Mouse (Mus musculus): ENCODE results near the gene Nrf1. TPM values are rescaled to one million over a fixed set of nuclear protein-coding genes. Genes with fewer than 3 reads are reported as not detected.

Gene Nrf1
- polyA plus RNA-seq, 1 experiment from 2014 or later = 43.5 TPM

- WGBS = 92% methylated on average over 7 of the region's 7 CpGs
- no peak overlapping the region for H3K9ac ChIP-seq
- no peaks in the 10 kb centered on the region for H3K27me3 ChIP-seq
- H3K4me2 ChIP-seq = no peak overlapping the region
- H3K4me1 ChIP-seq (replicated peaks) = no peaks in the 10 kb centered on the region
- peaks cover 40% of the 10 kb centered on the region for H3K36me3 ChIP-seq
- ATAC-seq (ENCODE audit: low FRiP score) = no peak
- no peaks in the 10 kb centered on the region for H3K9me3 ChIP-seq
- no peak overlapping the region for H3K4me3 ChIP-seq
- H3K27ac ChIP-seq = no peak overlapping the region
Measured at GRCm38 (mm10) chr6:30126060-30126459, 78.3 kb downstream of the Nrf1 start.

GRCm38 (mm10) chr6:30126766-30127165, 79.0 kb downstream of the Nrf1 start:
- H3K36me3 ChIP-seq = peaks cover 33% of the 10 kb centered on the region
- H3K4me2 ChIP-seq = no peak overlapping the region
- H3K4me3 ChIP-seq = no peak overlapping the region
- no peaks in the 10 kb centered on the region for H3K27me3 ChIP-seq
- H3K27ac ChIP-seq = no peak overlapping the region
- H3K9ac ChIP-seq = no peak overlapping the region
- H3K9me3 ChIP-seq = no peaks in the 10 kb centered on the region
- no peaks in the 10 kb centered on the region for H3K4me1 ChIP-seq (replicated peaks)
- WGBS = 92% methylated on average over 9 of the region's 9 CpGs
- ATAC-seq (ENCODE audit: low FRiP score) = no peak

GRCm38 (mm10) chr6:30132399-30132798, 84.6 kb downstream of the Nrf1 start:
- no peak overlapping the region for H3K4me2 ChIP-seq
- H3K36me3 ChIP-seq = peaks cover 23% of the 10 kb centered on the region
- 95% methylated on average over 3 of the region's 3 CpGs for WGBS
- H3K4me3 ChIP-seq = no peak overlapping the region
- ATAC-seq (ENCODE audit: low FRiP score) = no peak
- no peaks in the 10 kb centered on the region for H3K9me3 ChIP-seq
- H3K27me3 ChIP-seq = no peaks in the 10 kb centered on the region
- no peak overlapping the region for H3K27ac ChIP-seq
- no peak overlapping the region for H3K9ac ChIP-seq
- no peaks in the 10 kb centered on the region for H3K4me1 ChIP-seq (replicated peaks)

GRCm38 (mm10) chr6:30135590-30135989, 87.8 kb downstream of the Nrf1 start:
- Histone ChIP-seq H3K9ac (no peak overlapping the region), H3K27me3 (no peaks in the 10 kb centered on the region), H3K27ac (no peak overlapping the region), H3K4me3 (no peak overlapping the region), H3K36me3 (peaks cover 22% of the 10 kb centered on the region), H3K4me1 (replicated peaks) (no peaks in the 10 kb centered on the region), H3K9me3 (no peaks in the 10 kb centered on the region), H3K4me2 (no peak overlapping the region)
- no peak for ATAC-seq (ENCODE audit: low FRiP score)
- 51% methylated on average over 3 of the region's 3 CpGs for WGBS

GRCm38 (mm10) chr6:30137227-30137626, 89.4 kb downstream of the Nrf1 start:
- 84% methylated on average over 2 of the region's 2 CpGs for WGBS
- ATAC-seq (ENCODE audit: low FRiP score) = no peak
- Histone ChIP-seq H3K4me1 (replicated peaks) (no peaks in the 10 kb centered on the region), H3K4me2 (no peak overlapping the region), H3K36me3 (peaks cover 36% of the 10 kb centered on the region), H3K9ac (no peak overlapping the region), H3K9me3 (no peaks in the 10 kb centered on the region), H3K27ac (no peak overlapping the region), H3K27me3 (no peaks in the 10 kb centered on the region), H3K4me3 (no peak overlapping the region)

GRCm38 (mm10) chr6:30139329-30140045, 91.7 kb downstream of the Nrf1 start:
- Histone ChIP-seq H3K27ac (no peak overlapping the region), H3K4me2 (no peak overlapping the region), H3K9ac (no peak overlapping the region), H3K27me3 (no peaks in the 10 kb centered on the region), H3K4me3 (no peak overlapping the region), H3K36me3 (peaks cover 56% of the 10 kb centered on the region), H3K4me1 (replicated peaks) (no peaks in the 10 kb centered on the region), H3K9me3 (no peaks in the 10 kb centered on the region)
- no peak for ATAC-seq (ENCODE audit: low FRiP score)
- 94% methylated on average over 7 of the region's 7 CpGs for WGBS

GRCm38 (mm10) chr6:30143263-30143662, 95.5 kb downstream of the Nrf1 start:
- H3K4me1 ChIP-seq (replicated peaks) = no peaks in the 10 kb centered on the region
- ATAC-seq (ENCODE audit: low FRiP score) = no peak
- no peak overlapping the region for H3K27ac ChIP-seq
- H3K36me3 ChIP-seq = peaks cover 58% of the 10 kb centered on the region
- H3K4me3 ChIP-seq = no peak overlapping the region
- no peak overlapping the region for H3K4me2 ChIP-seq
- 97% methylated on average over 4 of the region's 4 CpGs for whole genome bisulfite sequencing
- no peaks in the 10 kb centered on the region for H3K27me3 ChIP-seq
- no peaks in the 10 kb centered on the region for H3K9me3 ChIP-seq
- H3K9ac ChIP-seq = no peak overlapping the region

- H3K4me1 ChIP-seq (replicated peaks) = peaks cover under 1% of the 10 kb centered on the region; the same call in 1 of the 2 replicates
- H3K27me3 ChIP-seq = no peaks in the 10 kb centered on the region
- H3K36me3 ChIP-seq = peaks cover 46% of the 10 kb centered on the region
- no peaks in the 10 kb centered on the region for H3K9me3 ChIP-seq
- 65% methylated on average over 7 of the region's 7 CpGs for WGBS
- no peak overlapping the region for H3K4me3 ChIP-seq
- ATAC-seq (ENCODE audit: low FRiP score) = no peak
- no peak overlapping the region for H3K9ac ChIP-seq
- H3K4me2 ChIP-seq = no peak overlapping the region
- H3K27ac ChIP-seq = no peak overlapping the region
Measured at GRCm38 (mm10) chr6:30147058-30147457, 99.3 kb downstream of the Nrf1 start.

GRCm38 (mm10) chr6:30147753-30148152, 100.0 kb downstream of the Nrf1 start:
- no peak for ATAC-seq (ENCODE audit: low FRiP score)
- WGBS = 93% methylated on average over 6 of the region's 6 CpGs
- Histone ChIP-seq H3K27ac (no peak overlapping the region), H3K4me3 (no peak overlapping the region), H3K9ac (no peak overlapping the region), H3K4me1 (replicated peaks) (peaks cover 8% of the 10 kb centered on the region), H3K4me2 (no peak overlapping the region), H3K36me3 (peaks cover 46% of the 10 kb centered on the region), H3K9me3 (no peaks in the 10 kb centered on the region), H3K27me3 (no peaks in the 10 kb centered on the region)

GRCm38 (mm10) chr6:30150471-30150870, 102.7 kb downstream of the Nrf1 start:
- Histone ChIP-seq H3K27me3 (no peaks in the 10 kb centered on the region), H3K4me1 (replicated peaks) (peaks cover 20% of the 10 kb centered on the region), H3K9me3 (no peaks in the 10 kb centered on the region), H3K36me3 (peaks cover 35% of the 10 kb centered on the region), H3K4me3 (no peak overlapping the region), H3K9ac (no peak overlapping the region), H3K27ac (no peak overlapping the region), H3K4me2 (no peak overlapping the region)
- WGBS = 95% methylated on average over 8 of the region's 8 CpGs
- ATAC-seq (ENCODE audit: low FRiP score) = no peak

GRCm38 (mm10) chr6:30152163-30152562, 104.4 kb downstream of the Nrf1 start:
- H3K36me3 ChIP-seq = peaks cover 34% of the 10 kb centered on the region
- H3K9ac ChIP-seq = peak overlapping the region; percentile 19; the same call in 1 of the 2 replicates
- H3K27ac ChIP-seq = peak overlapping the region; percentile 48
- H3K4me2 ChIP-seq = no peak overlapping the region
- ATAC-seq (ENCODE audit: low FRiP score) = no peak
- H3K9me3 ChIP-seq = no peaks in the 10 kb centered on the region
- no peaks in the 10 kb centered on the region for H3K27me3 ChIP-seq
- 89% methylated on average over 12 of the region's 12 CpGs for WGBS
- H3K4me3 ChIP-seq = no peak overlapping the region
- peaks cover 20% of the 10 kb centered on the region for H3K4me1 ChIP-seq (replicated peaks)

- peak overlapping the region; percentile 19; the same call in 1 of the 2 replicates for H3K9ac ChIP-seq
- H3K4me1 ChIP-seq (replicated peaks) = peaks cover 20% of the 10 kb centered on the region
- 49% methylated on average over 10 of the region's 10 CpGs for WGBS
- H3K9me3 ChIP-seq = no peaks in the 10 kb centered on the region
- H3K27me3 ChIP-seq = no peaks in the 10 kb centered on the region
- H3K36me3 ChIP-seq = peaks cover 33% of the 10 kb centered on the region
- peak; percentile 54; the same call in 1 of the 2 replicates for ATAC-seq (ENCODE audit: low FRiP score)
- no peak overlapping the region for H3K4me2 ChIP-seq
- H3K27ac ChIP-seq = peak overlapping the region; percentile 48
- no peak overlapping the region for H3K4me3 ChIP-seq
Measured at GRCm38 (mm10) chr6:30152649-30153048, 104.9 kb downstream of the Nrf1 start.

- H3K27ac ChIP-seq = no peak overlapping the region
- no peak overlapping the region for H3K4me2 ChIP-seq
- peaks cover 29% of the 10 kb centered on the region for H3K36me3 ChIP-seq
- WGBS = 30% methylated on average over 3 of the region's 3 CpGs
- ATAC-seq (ENCODE audit: low FRiP score) = no peak
- no peaks in the 10 kb centered on the region for H3K27me3 ChIP-seq
- no peak overlapping the region for H3K9ac ChIP-seq
- no peak overlapping the region for H3K4me3 ChIP-seq
- H3K4me1 ChIP-seq (replicated peaks) = peaks cover 20% of the 10 kb centered on the region
- no peaks in the 10 kb centered on the region for H3K9me3 ChIP-seq
Measured at GRCm38 (mm10) chr6:30153076-30153475, 105.3 kb downstream of the Nrf1 start.
